Mouse (Mus musculus): ENCODE data around the gene Catsperg2. TPM values are rescaled to one million over a fixed set of nuclear protein-coding genes. Genes with fewer than 3 reads are reported as not detected.
"Not testable (repeated sequence)": the region's sequence is repeated elsewhere in the genome, so short reads cannot be mapped to it uniquely, and the experiment has no call there.

The Catsperg2 gene
- polyA plus RNA-seq, 1 experiment = not detected

- H3K4me1 ChIP-seq (ENCODE audit: control insufficient read depth, insufficient read depth, low read length) = no peaks in the 10 kb centered on the region
- no peak overlapping the region for H3K27ac ChIP-seq (ENCODE audit: insufficient read depth, low read length)
- no peak for TF ChIP-seq CTCF (IDR thresholded peaks at IDR 0.05; ENCODE audit: borderline replicate concordance, insufficient read depth, low read length)
- TF ChIP-seq POLR2A (IDR thresholded peaks at IDR 0.05; ENCODE audit: low read depth, low read length) = no peak
- no peak overlapping the region for H3K4me3 ChIP-seq (ENCODE audit: insufficient read depth, low read length)
Measured at GRCm38 (mm10) chr7:29728055-29728454, 1.2 kb upstream of the Catsperg2 start.

GRCm38 (mm10) chr7:29725461-29726142 lies 1.2 kb downstream of the Catsperg2 start:
- not testable (repeated sequence) for H3K4me1 ChIP-seq (ENCODE audit: control insufficient read depth, insufficient read depth, low read length); H3K4me3 ChIP-seq (ENCODE audit: insufficient read depth, low read length); H3K27ac ChIP-seq (ENCODE audit: insufficient read depth, low read length)

- not testable (repeated sequence) for H3K4me3 ChIP-seq (ENCODE audit: insufficient read depth, low read length); H3K27ac ChIP-seq (ENCODE audit: insufficient read depth, low read length); H3K4me1 ChIP-seq (ENCODE audit: control insufficient read depth, insufficient read depth, low read length)
Measured at GRCm38 (mm10) chr7:29708891-29709290, 17.9 kb downstream of the Catsperg2 start.

- H3K27ac ChIP-seq (ENCODE audit: insufficient read depth, low read length); H3K4me1 ChIP-seq (ENCODE audit: control insufficient read depth, insufficient read depth, low read length); H3K4me3 ChIP-seq (ENCODE audit: insufficient read depth, low read length): not testable (repeated sequence)
Measured at GRCm38 (mm10) chr7:29695231-29695630, 31.6 kb downstream of the Catsperg2 start.

- no peaks in the 10 kb centered on the region for H3K4me1 ChIP-seq (ENCODE audit: control insufficient read depth, insufficient read depth, low read length)
- no peak overlapping the region for H3K27ac ChIP-seq (ENCODE audit: insufficient read depth, low read length)
- no peak overlapping the region for H3K4me3 ChIP-seq (ENCODE audit: insufficient read depth, low read length)
- TF ChIP-seq POLR2A (IDR thresholded peaks at IDR 0.05; ENCODE audit: low read depth, low read length) (no peak), CTCF (IDR thresholded peaks at IDR 0.05; ENCODE audit: borderline replicate concordance, insufficient read depth, low read length) (no peak)
Measured at GRCm38 (mm10) chr7:29681868-29682267, 45.0 kb downstream of the Catsperg2 start.

Other genes starting within 250 kb of the Catsperg2 start
- 22.0 and 36.9 TPM in 2 replicates for gene Sipa1l3, start 208.4 kb downstream of the Catsperg2 start, polyA plus RNA-seq (2011; ENCODE audit: insufficient read length, low read depth, missing spikeins)
- gene Zfp84, start 41.5 kb upstream of the Catsperg2 start, polyA plus RNA-seq (2011; ENCODE audit: insufficient read length, low read depth, missing spikeins) = 10.3 and 13.3 TPM in 2 replicates
- 3.7 and 4.4 TPM in 2 replicates for gene Zfp30, start 57.0 kb upstream of the Catsperg2 start, polyA plus RNA-seq (2011; ENCODE audit: insufficient read length, low read depth, missing spikeins)
- 12.0 and 14.3 TPM in 2 replicates for gene Zfp790, start 89.1 kb upstream of the Catsperg2 start, polyA plus RNA-seq (2011; ENCODE audit: insufficient read length, low read depth, missing spikeins)
- 3.9 and 5.2 TPM in 2 replicates for gene Zfp940, start 126.6 kb upstream of the Catsperg2 start, polyA plus RNA-seq (2011; ENCODE audit: insufficient read length, low read depth, missing spikeins)
- 5.8 and 7.3 TPM in 2 replicates for gene Zfp420, start 132.9 kb upstream of the Catsperg2 start, polyA plus RNA-seq (2011; ENCODE audit: insufficient read length, low read depth, missing spikeins)
- 11.0 and 12.5 TPM in 2 replicates for gene Zfp27, start 179.5 kb upstream of the Catsperg2 start, polyA plus RNA-seq (2011; ENCODE audit: insufficient read length, low read depth, missing spikeins)
- 6.5 and 11.6 TPM in 2 replicates for gene Zfp383, start 181.2 kb upstream of the Catsperg2 start, polyA plus RNA-seq (2011; ENCODE audit: insufficient read length, low read depth, missing spikeins)
- gene Zfp74, start 227.1 kb upstream of the Catsperg2 start, polyA plus RNA-seq (2011; ENCODE audit: insufficient read length, low read depth, missing spikeins) = 8.0 and 11.9 TPM in 2 replicates